ENCODE assay signal across 10 mouse cellular contexts in the genomic region with DNA sequence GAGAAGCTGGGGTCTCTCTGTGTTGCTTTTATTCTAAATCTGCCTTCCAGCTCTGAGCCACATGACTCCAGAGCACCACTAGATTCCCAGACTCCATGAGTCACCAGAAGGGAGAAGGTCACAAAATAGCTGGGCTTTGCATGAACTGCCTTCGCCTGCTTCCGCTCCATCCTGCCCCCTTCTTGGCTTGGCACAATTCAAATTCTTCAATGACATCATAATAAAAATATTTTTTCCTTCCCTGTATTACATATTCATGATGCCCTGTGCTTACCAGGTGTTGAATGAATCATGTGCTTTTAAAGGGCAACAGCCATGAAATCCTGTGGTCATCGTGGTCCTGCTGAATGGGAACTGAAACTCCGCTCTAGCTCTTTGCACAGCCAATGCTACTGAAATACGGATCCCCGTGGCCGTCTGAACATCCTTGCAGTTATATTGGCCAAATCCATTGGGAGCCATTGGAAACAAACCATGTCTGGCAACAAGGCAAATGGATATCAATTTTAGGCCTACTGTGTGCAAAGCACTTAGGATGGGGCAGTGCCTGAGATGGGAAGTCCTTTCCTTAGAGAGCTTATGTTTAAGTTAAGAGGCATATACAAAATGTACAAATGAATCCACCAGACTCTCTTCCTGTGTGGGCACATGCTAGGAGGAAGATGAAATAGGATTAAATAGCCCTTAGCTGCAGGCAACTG.
DNase-seq lines count a peak whose midpoint lies in the region.
"Had no signal": no experiment of that assay in that cellular context is flagged by ENCODE, and none has a peak within 500 bp of the region (broad histone marks: within the 10 kb centered on the region; RNA-seq: fewer than 3 reads in every experiment).

No protein-coding gene starts in this region.

- DNase-seq in adrenal gland, adult (ENCODE audit: inconsistent age in 2 of 2, low spot score in 1 of 2): peak; percentile 22 to 61
- no peak for DNase-seq in adrenal gland, postnatal 25 days
- peak; percentile 83 for DNase-seq in 3134 (ENCODE audit: extremely low read depth, insufficient read length, low spot score)
- DNase-seq in adrenal gland, postnatal 14 days: peak; percentile 44
- peak; percentile 57 for DNase-seq in lung, postnatal 36 days
- no peak for DNase-seq in gastrocnemius, postnatal 25 days
- DNase-seq in layer of hippocampus, adult 11-12 months (ENCODE audit: low spot score): no peak
- DNase-seq in thymus, postnatal 4 days: no peak
- DNase-seq: cerebellum, adult 9-11 months; kidney, postnatal 14 days had no signal

Comparison
In these comparisons a context has a peak if more than half of its experiments do, and no peak if none do; other contexts are left out.
1. DNase-seq: peak in adrenal gland, adult (2 of 2), 3134 (single experiment), adrenal gland, postnatal 14 days (single experiment) and lung, postnatal 36 days (single experiment); none in adrenal gland, postnatal 25 days (single experiment), gastrocnemius, postnatal 25 days (single experiment), layer of hippocampus, adult 11-12 months (single experiment) and thymus, postnatal 4 days (single experiment).